Mouse (Mus musculus) intestine, postnatal 0 days (tissue): Measurements from ENCODE around the gene Npy5r. TPM values are rescaled to one million over a fixed set of nuclear protein-coding genes. Genes with fewer than 3 reads are reported as not detected.
A peak's percentile ranks its signal among the peaks of the same experiment; 100 is the strongest.

Experiments used
- ATAC-seq: fragments of 200-750 bp; cut with Nextera tagmentation; 2 replicates; pipeline ENCODE4 v1.8.0; 2017; ENCODE audit warnings: mild to moderate bottlenecking, moderate TSS enrichment, moderate library complexity
- H3K27ac ChIP-seq: fragments of 300-500 bp; sonication (generic); 2 replicates; pipeline ENCODE4 v1.5.1; 2014; ENCODE audit warnings: mild to moderate bottlenecking, low read depth, low read length, moderate library complexity
- H3K27me3 ChIP-seq: fragments of 300-500 bp; sonication (generic); replicated peaks from 2 replicates; pipeline ENCODE4 v1.6.1; 2014; ENCODE audit warnings: low read length, mixed read lengths; ENCODE audit not compliant: control insufficient read depth, insufficient read depth
- H3K36me3 ChIP-seq: fragments of 300-500 bp; sonication (generic); 2 replicates; pipeline ENCODE4 v1.6.1; 2014; ENCODE audit warnings: mild to moderate bottlenecking, moderate library complexity; ENCODE audit not compliant: control insufficient read depth, insufficient read depth
- H3K4me1 ChIP-seq: fragments of 300-500 bp; sonication (generic); replicated peaks from 2 replicates; pipeline ENCODE4 v1.6.1; 2014; ENCODE audit warnings: antibody characterized with exemption, low read length, mixed read lengths; ENCODE audit not compliant: control insufficient read depth, insufficient read depth
- H3K4me2 ChIP-seq: fragments of 300-500 bp; sonication (generic); replicated peaks from 2 replicates; pipeline ENCODE4 v1.6.1; 2014; ENCODE audit warnings: low read depth, mild to moderate bottlenecking, moderate library complexity
- H3K4me3 ChIP-seq: fragments of 300-500 bp; sonication (generic); 2 replicates; pipeline ENCODE4 v1.5.1; 2014; ENCODE audit warnings: low read depth, low read length
- H3K9ac ChIP-seq: fragments of 300-500 bp; sonication (generic); 2 replicates; pipeline ENCODE4 v1.6.1; 2014; ENCODE audit warnings: mild to moderate bottlenecking, low read depth, low read length
- H3K9me3 ChIP-seq: fragments of 300-500 bp; sonication (generic); 2 replicates; pipeline ENCODE4 v1.6.1; 2016; ENCODE audit warnings: mixed run types; ENCODE audit not compliant: control insufficient read depth
- CTCF ChIP-seq: sonication (generic); IDR thresholded peaks from 2 replicates; pipeline ENCODE4 v1.5.1; 2016; ENCODE audit warnings: low read depth, mild to moderate bottlenecking, control low read depth, antibody characterized with exemption, moderate library complexity
- WGBS: fragments of 180-500 bp; shearing (Covaris S2); extraction: QIAGEN DNeasy Blood & Tissue Kit; methylation state at CpG from one replicate; pipeline ENCODE4 v1.1.7; 2014; 5-methylcytosine and 5-hydroxymethylcytosine counted together
- polyA plus RNA-seq: library from polyadenylated mRNA; unstranded; fragments of >200 nt; fragmentation: Nextera tagmentation; extraction: Ambion mirVana; gene quantifications from 2 replicates; pipeline ENCODE4 v1.2.1, GENCODE M21; 2015

Npy5r gene
- polyA plus RNA-seq, result 0.10 and 0.18 TPM in 2 replicates

GRCm38 (mm10) chr8:66687511-66688329, at the start of gene Npy5r:
Gene Npy5r, minus strand, starts transcription at chr8:66688128.
- Histone ChIP-seq H3K4me1 (no peaks in the 10 kb centered on the region), H3K4me2 (peak within 1 kb of the TSS; percentile 58), H3K27me3 (peaks cover 6% of the 10 kb centered on the region; the same call in 1 of the 2 replicates), H3K27ac (no peak within 1 kb of the TSS), H3K36me3 (no peaks in the 10 kb centered on the region), H3K9me3 (no peaks in the 10 kb centered on the region), H3K4me3 (peak within 1 kb of the TSS; percentile 29), H3K9ac (no peak within 1 kb of the TSS)
- TF ChIP-seq CTCF, result no peak
- ATAC-seq, result no peak
- WGBS, result 3% methylated on average over 43 of the region's 43 CpGs

GRCm38 (mm10) chr8:66731957-66732356, 44.0 kb upstream of the Npy5r start:
- Histone ChIP-seq H3K9me3 (no peaks in the 10 kb centered on the region), H3K4me3 (no peak overlapping the region), H3K27me3 (no peaks in the 10 kb centered on the region), H3K4me1 (no peaks in the 10 kb centered on the region), H3K9ac (no peak overlapping the region), H3K27ac (no peak overlapping the region), H3K4me2 (no peak overlapping the region), H3K36me3 (no peaks in the 10 kb centered on the region)
- TF ChIP-seq CTCF, result no peak
- ATAC-seq, result no peak
- 44% methylated on average over 5 of the region's 5 CpGs for WGBS

GRCm38 (mm10) chr8:66729446-66729845, 41.5 kb upstream of the Npy5r start:
- H3K4me3 ChIP-seq, result no peak overlapping the region
- no peak overlapping the region for H3K9ac ChIP-seq
- no peaks in the 10 kb centered on the region for H3K27me3 ChIP-seq
- TF ChIP-seq CTCF, result no peak
- WGBS, result 44% methylated on average over 7 of the region's 7 CpGs
- H3K36me3 ChIP-seq, result no peaks in the 10 kb centered on the region
- H3K4me2 ChIP-seq, result no peak overlapping the region
- no peak for ATAC-seq
- no peak overlapping the region for H3K27ac ChIP-seq
- no peaks in the 10 kb centered on the region for H3K9me3 ChIP-seq
- no peaks in the 10 kb centered on the region for H3K4me1 ChIP-seq

GRCm38 (mm10) chr8:66722835-66723234, 34.9 kb upstream of the Npy5r start:
- no peak for TF ChIP-seq CTCF
- H3K9ac ChIP-seq, result no peak overlapping the region
- no peaks in the 10 kb centered on the region for H3K4me1 ChIP-seq
- ATAC-seq, result no peak
- WGBS, result 79% methylated on average over 2 of the region's 2 CpGs
- no peak overlapping the region for H3K4me3 ChIP-seq
- H3K36me3 ChIP-seq, result no peaks in the 10 kb centered on the region
- no peak overlapping the region for H3K4me2 ChIP-seq
- no peaks in the 10 kb centered on the region for H3K9me3 ChIP-seq
- no peaks in the 10 kb centered on the region for H3K27me3 ChIP-seq
- H3K27ac ChIP-seq, result no peak overlapping the region

- ATAC-seq, result no peak
Observed at GRCm38 (mm10) chr8:66714324-66714975, 26.5 kb upstream of the Npy5r start.

GRCm38 (mm10) chr8:66698782-66699181, 10.9 kb upstream of the Npy5r start:
- ATAC-seq, result no peak
- Histone ChIP-seq H3K9ac (no peak overlapping the region), H3K9me3 (no peaks in the 10 kb centered on the region), H3K4me1 (no peaks in the 10 kb centered on the region; the same call in 1 of the 2 replicates), H3K27ac (no peak overlapping the region), H3K27me3 (peaks cover 12% of the 10 kb centered on the region; the same call in 1 of the 2 replicates), H3K4me3 (no peak overlapping the region), H3K4me2 (no peak overlapping the region), H3K36me3 (no peaks in the 10 kb centered on the region)
- no peak for TF ChIP-seq CTCF
- 16% methylated on average over 7 of the region's 7 CpGs for WGBS

More at GRCm38 (mm10) chr8:66714324-66714975, 26.5 kb upstream of the Npy5r start:
- 82% methylated on average over 7 of the region's 7 CpGs for WGBS
- Histone ChIP-seq H3K4me1 (no peaks in the 10 kb centered on the region), H3K9ac (no peak overlapping the region), H3K9me3 (no peaks in the 10 kb centered on the region), H3K36me3 (no peaks in the 10 kb centered on the region), H3K27me3 (no peaks in the 10 kb centered on the region), H3K4me3 (no peak overlapping the region), H3K27ac (no peak overlapping the region), H3K4me2 (no peak overlapping the region)
- no peak for TF ChIP-seq CTCF
